Mouse (Mus musculus): ENCODE data around the gene Slc4a2. TPM values are rescaled to one million over a fixed set of nuclear protein-coding genes. Genes with fewer than 3 reads are reported as not detected.

The Slc4a2 gene
- polyA plus RNA-seq, 1 experiment from 2014 or later = 17.9 TPM

DNA sequence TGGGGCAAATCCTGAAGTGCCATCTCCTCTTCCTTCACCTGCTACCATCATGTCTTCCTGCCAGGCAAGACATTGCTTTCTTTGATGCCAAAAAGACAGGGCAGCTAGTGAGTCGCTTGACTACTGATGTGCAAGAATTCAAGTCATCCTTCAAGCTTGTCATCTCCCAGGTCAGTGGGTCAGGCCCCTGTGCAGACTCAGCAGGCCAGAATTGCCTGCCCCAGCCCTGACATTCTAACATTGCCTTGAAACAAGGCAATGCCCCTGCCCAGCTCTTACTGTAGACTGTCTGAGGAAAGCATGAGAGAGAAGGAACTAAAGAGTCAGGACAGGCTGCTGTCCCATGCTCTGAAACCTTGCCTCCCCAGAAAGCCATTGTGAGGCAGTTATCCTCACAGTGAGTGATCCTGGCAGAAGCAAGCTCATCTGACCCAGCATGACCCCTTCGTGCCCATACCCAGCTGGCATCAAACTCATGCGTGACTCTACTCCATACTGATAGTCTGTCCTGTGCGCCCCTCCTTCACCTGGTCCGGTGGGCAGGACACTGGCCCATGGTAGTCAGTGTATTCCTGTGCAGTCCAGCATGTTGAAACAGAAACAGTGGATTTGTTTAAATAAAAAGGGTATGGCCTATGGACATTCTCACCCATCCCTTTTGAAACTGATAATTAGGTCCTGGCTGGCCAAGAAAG lies 22.6 kb upstream of the Slc4a2 start:
- H3K9me3 ChIP-seq (ENCODE audit: control insufficient read depth, low read length) = no peaks in the 10 kb centered on the region
- no peaks in the 10 kb centered on the region for H3K36me3 ChIP-seq (ENCODE audit: control insufficient read depth, insufficient read depth, low read length)
- no peak overlapping the region for H3K27ac ChIP-seq (ENCODE audit: low read depth, low read length)
- ATAC-seq (ENCODE audit: low FRiP score) (no peak), DNase-seq (ENCODE audit: low spot score) (no peak)
- no peak overlapping the region for H3K4me3 ChIP-seq (ENCODE audit: low read depth, low read length)
- H3K9ac ChIP-seq (ENCODE audit: low read depth, low read length) = no peak overlapping the region
- 85% methylated on average over 5 of the region's 5 CpGs for WGBS
- H3K4me2 ChIP-seq (replicated peaks; ENCODE audit: low read depth, low read length) = no peak overlapping the region
- H3K4me1 ChIP-seq (replicated peaks; ENCODE audit: control insufficient read depth, insufficient read depth, low read length) = no peaks in the 10 kb centered on the region
- no peaks in the 10 kb centered on the region for H3K27me3 ChIP-seq (ENCODE audit: control insufficient read depth, insufficient read depth, low read length)

- no peak overlapping the region for H3K9ac ChIP-seq (ENCODE audit: low read depth, low read length)
- H3K4me2 ChIP-seq (replicated peaks; ENCODE audit: low read depth, low read length) = no peak overlapping the region
- no peak overlapping the region for H3K4me3 ChIP-seq (ENCODE audit: low read depth, low read length)
- 91% methylated on average over 9 of the region's 9 CpGs for WGBS
- ATAC-seq (ENCODE audit: low FRiP score) (no peak), DNase-seq (ENCODE audit: low spot score) (no peak)
- no peaks in the 10 kb centered on the region for H3K4me1 ChIP-seq (replicated peaks; ENCODE audit: control insufficient read depth, insufficient read depth, low read length)
- H3K36me3 ChIP-seq (ENCODE audit: control insufficient read depth, insufficient read depth, low read length) = no peaks in the 10 kb centered on the region
- no peaks in the 10 kb centered on the region for H3K27me3 ChIP-seq (ENCODE audit: control insufficient read depth, insufficient read depth, low read length)
- H3K9me3 ChIP-seq (ENCODE audit: control insufficient read depth, low read length) = no peaks in the 10 kb centered on the region
- H3K27ac ChIP-seq (ENCODE audit: low read depth, low read length) = no peak overlapping the region
Measured at GRCm38 (mm10) chr5:24401969-24402368, 21.7 kb upstream of the Slc4a2 start.

DNA sequence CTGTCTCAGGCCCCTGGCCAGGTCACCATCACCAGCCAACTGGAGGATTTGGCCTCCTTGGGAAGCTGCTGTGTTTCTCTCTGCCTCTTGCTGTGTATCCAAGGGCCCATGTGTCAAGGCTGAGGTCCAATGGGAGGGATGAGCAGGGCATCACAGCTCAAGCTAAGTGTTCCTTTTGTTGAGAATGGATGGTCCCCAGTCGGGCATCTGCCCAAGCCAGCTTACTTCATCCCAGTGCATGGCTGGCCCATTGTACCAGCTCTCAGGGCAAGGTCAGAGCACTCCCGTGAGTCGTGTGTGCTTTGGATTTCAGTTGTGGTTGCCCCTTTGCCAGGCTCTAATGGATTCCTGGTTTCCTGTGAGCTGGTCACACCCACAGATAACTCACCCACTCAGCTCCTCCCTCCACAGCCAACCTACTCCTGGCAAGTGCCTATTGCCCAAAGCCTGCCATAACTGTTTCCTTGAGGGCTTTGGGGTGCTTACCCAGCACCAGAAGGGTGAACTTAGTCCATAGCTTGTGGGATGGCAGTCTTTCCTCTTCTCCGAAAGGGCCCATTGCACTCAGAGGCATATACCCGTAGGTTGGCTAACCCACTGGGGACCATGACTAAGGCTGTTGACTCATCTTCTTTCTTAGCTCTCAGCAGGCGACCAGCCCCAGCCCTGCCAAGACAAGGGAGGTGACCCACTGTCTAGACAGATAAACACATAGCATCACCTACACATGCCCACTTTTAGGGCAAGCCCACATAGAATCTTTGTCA lies 18.9 kb upstream of the Slc4a2 start:
- 81% methylated on average over 6 of the region's 6 CpGs for WGBS
- ATAC-seq (ENCODE audit: low FRiP score) = no peak
- H3K36me3 ChIP-seq (ENCODE audit: control insufficient read depth, insufficient read depth, low read length) = no peaks in the 10 kb centered on the region

DNA sequence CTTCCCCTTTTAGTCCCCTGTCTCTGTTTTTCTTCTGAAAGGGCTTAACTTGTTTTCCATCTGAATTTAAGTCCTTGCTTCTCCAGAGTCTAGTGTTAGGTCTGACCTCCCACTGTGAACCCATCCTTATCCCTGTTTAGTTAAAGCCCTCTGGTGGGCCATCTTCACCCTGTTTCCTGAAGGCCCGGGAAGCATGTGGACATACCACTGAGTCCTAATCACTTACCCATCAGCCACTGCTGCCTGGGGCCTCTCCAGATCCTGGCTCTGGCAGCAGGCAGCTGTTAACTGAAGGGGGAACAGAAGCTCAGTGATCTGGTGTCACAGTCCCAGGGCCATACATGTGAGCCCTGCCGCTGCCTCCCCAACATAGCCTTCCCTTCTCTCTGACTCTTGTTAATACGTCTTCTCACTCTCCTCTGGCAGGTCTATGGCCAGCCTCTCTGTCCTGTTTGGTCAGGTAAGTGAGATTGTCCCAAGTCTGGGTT lies 18.2 kb upstream of the Slc4a2 start:
- Histone ChIP-seq H3K4me3 (ENCODE audit: low read depth, low read length) (no peak overlapping the region), H3K9me3 (ENCODE audit: control insufficient read depth, low read length) (no peaks in the 10 kb centered on the region), H3K27ac (ENCODE audit: low read depth, low read length) (no peak overlapping the region), H3K4me2 (replicated peaks; ENCODE audit: low read depth, low read length) (no peak overlapping the region), H3K27me3 (ENCODE audit: control insufficient read depth, insufficient read depth, low read length) (no peaks in the 10 kb centered on the region), H3K4me1 (replicated peaks; ENCODE audit: control insufficient read depth, insufficient read depth, low read length) (no peaks in the 10 kb centered on the region), H3K36me3 (ENCODE audit: control insufficient read depth, insufficient read depth, low read length) (no peaks in the 10 kb centered on the region), H3K9ac (ENCODE audit: low read depth, low read length) (no peak overlapping the region)
- DNase-seq (ENCODE audit: low spot score) (no peak), ATAC-seq (ENCODE audit: low FRiP score) (no peak)
- WGBS = 67% methylated on average over 3 of the region's 3 CpGs

More for the DNA sequence above, 18.9 kb upstream of the Slc4a2 start:
- no peak overlapping the region for H3K4me2 ChIP-seq (replicated peaks; ENCODE audit: low read depth, low read length)
- H3K9ac ChIP-seq (ENCODE audit: low read depth, low read length) = no peak overlapping the region
- no peak overlapping the region for H3K4me3 ChIP-seq (ENCODE audit: low read depth, low read length)
- DNase-seq (ENCODE audit: low spot score) = no peak
- H3K4me1 ChIP-seq (replicated peaks; ENCODE audit: control insufficient read depth, insufficient read depth, low read length) = no peaks in the 10 kb centered on the region
- no peak overlapping the region for H3K27ac ChIP-seq (ENCODE audit: low read depth, low read length)
- no peaks in the 10 kb centered on the region for H3K9me3 ChIP-seq (ENCODE audit: control insufficient read depth, low read length)
- no peaks in the 10 kb centered on the region for H3K27me3 ChIP-seq (ENCODE audit: control insufficient read depth, insufficient read depth, low read length)

DNA sequence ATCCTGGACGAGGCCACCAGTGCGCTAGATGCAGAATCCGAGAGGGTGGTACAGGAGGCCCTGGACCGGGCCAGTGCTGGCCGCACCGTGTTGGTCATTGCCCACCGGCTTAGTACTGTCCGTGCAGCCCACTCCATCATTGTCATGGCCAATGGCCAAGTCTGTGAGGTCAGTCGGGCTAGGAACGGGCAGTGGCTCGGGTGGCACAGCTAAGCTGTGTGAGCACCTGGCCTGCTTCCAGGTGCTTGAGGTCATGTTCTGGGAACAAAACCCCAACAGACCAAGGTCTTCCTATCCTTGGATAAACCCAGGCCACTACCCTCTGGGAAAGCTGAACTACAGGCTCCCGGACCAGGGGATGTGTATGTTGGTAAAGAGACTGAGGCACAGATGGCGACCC lies 15.0 kb upstream of the Slc4a2 start:
- no peak overlapping the region for H3K27ac ChIP-seq (ENCODE audit: low read depth, low read length)
- no peaks in the 10 kb centered on the region for H3K9me3 ChIP-seq (ENCODE audit: control insufficient read depth, low read length)
- no peaks in the 10 kb centered on the region for H3K36me3 ChIP-seq (ENCODE audit: control insufficient read depth, insufficient read depth, low read length)
- no peaks in the 10 kb centered on the region for H3K27me3 ChIP-seq (ENCODE audit: control insufficient read depth, insufficient read depth, low read length)
- ATAC-seq (ENCODE audit: low FRiP score) (no peak), DNase-seq (ENCODE audit: low spot score) (no peak)
- H3K4me1 ChIP-seq (replicated peaks; ENCODE audit: control insufficient read depth, insufficient read depth, low read length) = no peaks in the 10 kb centered on the region
- no peak overlapping the region for H3K9ac ChIP-seq (ENCODE audit: low read depth, low read length)
- no peak overlapping the region for H3K4me2 ChIP-seq (replicated peaks; ENCODE audit: low read depth, low read length)
- no peak overlapping the region for H3K4me3 ChIP-seq (ENCODE audit: low read depth, low read length)
- 94% methylated on average over 13 of the region's 13 CpGs for WGBS

DNA sequence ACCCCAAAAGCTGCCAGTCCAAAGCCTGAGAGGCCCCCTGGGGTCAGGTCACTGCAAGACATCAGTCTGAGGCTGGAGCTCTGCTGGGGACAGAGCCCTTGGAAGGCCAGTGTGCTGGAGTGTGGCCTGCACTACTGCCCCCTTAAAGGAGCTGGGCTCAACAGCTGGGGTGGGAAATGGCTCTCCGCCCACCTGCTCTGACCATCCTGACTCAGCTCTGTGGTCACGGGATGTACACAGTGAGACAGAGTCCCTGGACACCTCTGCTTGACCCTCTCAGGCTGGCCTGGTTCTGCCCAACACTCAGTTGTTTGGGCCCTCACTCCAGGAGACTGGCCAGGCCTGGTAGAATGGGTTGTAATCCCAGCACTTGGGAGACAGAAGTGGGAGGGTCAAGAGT lies 14.2 kb upstream of the Slc4a2 start:
- no peak overlapping the region for H3K4me3 ChIP-seq (ENCODE audit: low read depth, low read length)
- no peak for DNase-seq (ENCODE audit: low spot score)
- WGBS = 85% methylated on average over 2 of the region's 2 CpGs
- no peaks in the 10 kb centered on the region for H3K36me3 ChIP-seq (ENCODE audit: control insufficient read depth, insufficient read depth, low read length)
- no peaks in the 10 kb centered on the region for H3K4me1 ChIP-seq (replicated peaks; ENCODE audit: control insufficient read depth, insufficient read depth, low read length)
- H3K27ac ChIP-seq (ENCODE audit: low read depth, low read length) = no peak overlapping the region
- no peak overlapping the region for H3K4me2 ChIP-seq (replicated peaks; ENCODE audit: low read depth, low read length)
- no peaks in the 10 kb centered on the region for H3K27me3 ChIP-seq (ENCODE audit: control insufficient read depth, insufficient read depth, low read length)
- ATAC-seq (ENCODE audit: low FRiP score) = no peak
- H3K9ac ChIP-seq (ENCODE audit: low read depth, low read length) = no peak overlapping the region
- no peaks in the 10 kb centered on the region for H3K9me3 ChIP-seq (ENCODE audit: control insufficient read depth, low read length)

GRCm38 (mm10) chr5:24412063-24412462 lies 11.6 kb upstream of the Slc4a2 start:
- Histone ChIP-seq H3K4me3 (ENCODE audit: low read depth, low read length) (no peak overlapping the region), H3K9ac (ENCODE audit: low read depth, low read length) (no peak overlapping the region), H3K4me2 (replicated peaks; ENCODE audit: low read depth, low read length) (no peak overlapping the region), H3K27ac (ENCODE audit: low read depth, low read length) (no peak overlapping the region), H3K4me1 (replicated peaks; ENCODE audit: control insufficient read depth, insufficient read depth, low read length) (no peaks in the 10 kb centered on the region; the same call in 1 of the 2 replicates), H3K9me3 (ENCODE audit: control insufficient read depth, low read length) (no peaks in the 10 kb centered on the region), H3K27me3 (ENCODE audit: control insufficient read depth, insufficient read depth, low read length) (no peaks in the 10 kb centered on the region), H3K36me3 (ENCODE audit: control insufficient read depth, insufficient read depth, low read length) (no peaks in the 10 kb centered on the region)
- ATAC-seq (ENCODE audit: low FRiP score) = no peak
- no peak for DNase-seq (ENCODE audit: low spot score)
- 87% methylated on average over 2 of the region's 2 CpGs for WGBS

GRCm38 (mm10) chr5:24413042-24413693 lies 10.5 kb upstream of the Slc4a2 start, which contains the start of gene Asic3:
Asic3 (plus strand) TSS chr5:24413392.
- 56% methylated on average over 11 of the region's 11 CpGs for WGBS

More at GRCm38 (mm10) chr5:24413042-24413693, 10.5 kb upstream of the Slc4a2 start, which contains the start of gene Asic3:
- H3K9me3 ChIP-seq (ENCODE audit: control insufficient read depth, low read length) = no peaks in the 10 kb centered on the region
- DNase-seq (ENCODE audit: low spot score) (no peak), ATAC-seq (ENCODE audit: low FRiP score) (no peak)
- no peaks in the 10 kb centered on the region for H3K36me3 ChIP-seq (ENCODE audit: control insufficient read depth, insufficient read depth, low read length)
- no peaks in the 10 kb centered on the region; the same call in 1 of the 2 replicates for H3K4me1 ChIP-seq (replicated peaks; ENCODE audit: control insufficient read depth, insufficient read depth, low read length)
- H3K4me3 ChIP-seq (ENCODE audit: low read depth, low read length) = no peak within 1 kb of the TSS
- no peaks in the 10 kb centered on the region for H3K27me3 ChIP-seq (ENCODE audit: control insufficient read depth, insufficient read depth, low read length)
- no peak within 1 kb of the TSS for H3K27ac ChIP-seq (ENCODE audit: low read depth, low read length)
- no peak within 1 kb of the TSS for H3K4me2 ChIP-seq (replicated peaks; ENCODE audit: low read depth, low read length)
- H3K9ac ChIP-seq (ENCODE audit: low read depth, low read length) = no peak within 1 kb of the TSS

All from hindbrain, embryonic 11.5 days (tissue).